Mouse (Mus musculus) thymus, postnatal 0 days (tissue): ENCODE measurements around the gene Pfkfb4. TPM values are rescaled to one million over a fixed set of nuclear protein-coding genes. Genes with fewer than 3 reads are reported as not detected.

Experiments
- DNase-seq: peaks from one replicate; pipeline ENCODE4 v3.0.0-alpha.2; 2015; ENCODE audit warnings: low spot score
- polyA plus RNA-seq: library from polyadenylated mRNA; unstranded; fragments of >200 nt; fragmentation: Nextera tagmentation; extraction: Ambion mirVana; gene quantifications from 2 replicates; pipeline ENCODE4 v1.2.1, GENCODE M21; 2015

Gene Pfkfb4
- polyA plus RNA-seq, 1 experiment from 2014 or later, result 7.7 TPM

GRCm38 (mm10) chr9:108992620-108993361, 1.2 kb downstream of the Pfkfb4 start:
- DNase-seq, result no peak

- DNase-seq, result no peak
These were observed 4.8 kb downstream of the Pfkfb4 start for GRCm38 (mm10) chr9:108996411-108996810.

DNA sequence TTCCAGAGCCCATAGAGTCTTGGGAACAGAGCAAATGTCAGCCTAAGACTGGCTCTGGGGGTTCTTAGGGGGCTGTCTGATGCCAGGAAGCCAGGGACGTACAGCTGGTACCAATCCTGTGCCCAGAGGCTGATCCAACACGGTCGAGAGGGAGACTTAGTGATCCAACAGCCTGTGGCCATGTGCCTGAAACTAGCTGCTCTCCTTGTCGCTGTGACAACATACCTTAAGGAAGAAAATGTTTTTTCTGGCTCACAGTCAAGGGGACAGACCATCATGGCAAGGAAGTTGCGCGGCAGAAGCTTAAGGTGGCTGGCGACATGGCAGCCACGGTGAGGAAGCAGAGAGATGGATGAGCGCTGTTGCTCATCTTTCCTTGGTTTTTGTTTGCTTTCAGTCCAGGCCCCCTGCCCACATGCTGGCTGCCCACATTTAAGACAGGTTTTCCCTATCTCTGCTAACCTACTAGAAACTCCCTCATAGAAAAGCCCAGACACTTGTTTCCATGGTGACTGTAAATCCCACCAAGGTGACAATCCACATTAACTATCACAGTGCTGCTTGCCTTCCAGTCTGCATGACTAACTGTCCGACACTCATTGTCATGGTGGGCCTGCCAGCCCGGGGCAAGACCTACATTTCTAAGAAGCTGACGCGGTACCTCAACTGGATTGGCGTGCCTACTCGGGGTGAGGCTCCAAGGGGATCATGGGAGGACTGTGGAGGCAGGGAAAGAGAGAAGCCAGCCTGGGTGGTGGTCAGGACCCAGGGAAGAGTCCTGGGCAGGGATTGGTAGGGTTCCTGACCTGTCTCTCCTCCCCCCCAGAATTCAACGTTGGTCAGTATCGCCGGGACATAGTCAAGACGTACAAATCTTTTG, 6.9 kb downstream of the Pfkfb4 start:
- no peak for DNase-seq

- no peak for DNase-seq
These were observed 7.6 kb downstream of the Pfkfb4 start for GRCm38 (mm10) chr9:108999167-108999526.

- peak; percentile 79 for DNase-seq
These were observed 9.1 kb downstream of the Pfkfb4 start for GRCm38 (mm10) chr9:109000726-109001125.

GRCm38 (mm10) chr9:109003201-109003600, 11.6 kb downstream of the Pfkfb4 start:
- peak; percentile 62 for DNase-seq

GRCm38 (mm10) chr9:109007025-109007780, 15.6 kb downstream of the Pfkfb4 start:
- DNase-seq, result no peak

- DNase-seq, result no peak
These were observed 16.5 kb downstream of the Pfkfb4 start for GRCm38 (mm10) chr9:109008081-109008480.

- no peak for DNase-seq
These were observed 17.5 kb downstream of the Pfkfb4 start for GRCm38 (mm10) chr9:109008994-109009635.

DNA sequence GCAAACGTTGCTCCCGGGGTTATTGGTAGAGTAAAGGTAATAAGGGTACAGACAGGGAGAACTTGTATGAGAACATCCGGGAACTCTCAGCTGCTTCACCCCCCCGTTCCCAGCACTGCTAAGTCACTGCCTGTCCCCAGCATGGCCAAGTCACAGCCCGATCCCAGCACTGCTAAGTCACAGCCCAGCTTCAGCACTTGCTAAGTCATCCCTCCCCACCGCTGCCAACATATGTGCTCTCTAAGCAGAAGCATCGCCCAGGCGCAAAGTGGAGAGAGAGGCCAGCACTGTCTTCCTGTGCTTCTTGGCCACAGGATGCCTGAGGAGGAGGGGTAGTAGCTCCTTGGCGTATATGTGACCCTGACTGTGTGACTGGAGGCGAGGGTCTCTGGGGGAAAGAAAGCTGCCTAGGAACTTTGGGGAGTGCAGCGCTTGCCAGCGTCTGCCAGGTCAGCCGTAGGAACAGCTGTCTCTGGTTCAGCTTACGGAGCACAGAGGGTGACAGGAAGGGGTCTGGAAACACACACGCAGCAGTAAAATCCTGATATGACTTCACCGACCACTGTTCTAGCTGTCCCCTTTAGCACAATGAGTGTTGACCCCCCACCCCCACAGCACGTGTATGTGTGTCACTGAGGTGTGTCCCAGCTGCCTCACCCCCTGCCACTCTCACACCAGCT, 18.2 kb downstream of the Pfkfb4 start:
- peak; percentile 58 for DNase-seq

DNA sequence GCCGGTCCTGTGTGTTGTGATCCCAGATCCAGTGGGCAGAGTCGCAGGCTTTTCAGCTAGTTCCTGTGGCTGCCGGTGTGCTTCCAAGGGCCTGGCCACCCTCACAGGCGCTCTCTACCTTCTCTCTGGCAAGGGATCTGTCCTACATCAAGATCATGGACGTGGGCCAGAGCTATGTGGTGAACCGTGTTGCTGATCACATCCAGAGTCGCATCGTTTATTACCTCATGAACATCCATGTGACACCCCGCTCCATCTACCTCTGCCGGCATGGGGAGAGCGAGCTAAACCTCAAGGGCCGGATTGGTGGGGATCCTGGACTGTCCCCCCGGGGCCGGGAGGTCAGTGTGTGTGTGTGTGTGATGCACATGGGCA, 18.7 kb downstream of the Pfkfb4 start:
- no peak for DNase-seq

DNA sequence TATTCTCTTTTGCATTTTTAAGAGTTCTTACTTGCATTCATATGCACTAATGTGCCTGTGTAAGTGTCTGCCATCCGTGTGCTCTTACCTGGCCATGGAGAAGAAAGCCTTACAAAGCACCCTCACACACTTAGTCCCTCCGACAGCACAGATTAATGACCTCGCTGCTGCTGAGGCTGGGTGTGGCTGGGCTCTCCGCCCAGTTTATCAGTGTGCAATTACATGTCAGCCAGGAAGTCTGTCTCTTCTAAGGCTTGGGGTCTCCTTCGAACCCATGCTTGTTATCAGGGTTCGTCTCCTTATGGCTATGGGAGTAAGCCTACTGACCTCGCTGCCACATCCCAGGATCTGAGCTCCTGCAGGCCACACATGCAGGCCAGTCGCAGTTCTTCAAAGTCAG, 23.8 kb downstream of the Pfkfb4 start:
- DNase-seq, result no peak

GRCm38 (mm10) chr9:109016973-109017604, 25.5 kb downstream of the Pfkfb4 start:
- no peak for DNase-seq

DNA sequence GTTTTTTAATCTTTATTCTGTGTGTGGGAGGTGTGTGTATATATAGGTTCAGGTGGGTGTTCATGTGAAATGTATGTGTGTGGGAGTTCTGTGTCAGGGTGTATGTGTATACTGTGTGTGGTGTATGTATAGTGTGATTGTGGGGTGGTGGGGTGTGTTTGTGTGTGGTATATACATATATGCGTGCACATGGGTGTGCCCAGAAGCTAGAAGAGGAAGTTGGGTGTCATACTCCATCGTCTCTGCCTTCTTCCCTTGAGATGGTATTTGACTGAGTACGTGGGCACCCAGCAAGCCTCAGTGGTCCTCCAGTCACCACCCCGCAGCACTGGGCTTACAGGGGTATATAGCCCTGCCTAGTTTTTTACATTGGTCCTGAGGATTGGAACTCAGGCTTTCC, 29.9 kb downstream of the Pfkfb4 start:
- DNase-seq, result no peak

DNA sequence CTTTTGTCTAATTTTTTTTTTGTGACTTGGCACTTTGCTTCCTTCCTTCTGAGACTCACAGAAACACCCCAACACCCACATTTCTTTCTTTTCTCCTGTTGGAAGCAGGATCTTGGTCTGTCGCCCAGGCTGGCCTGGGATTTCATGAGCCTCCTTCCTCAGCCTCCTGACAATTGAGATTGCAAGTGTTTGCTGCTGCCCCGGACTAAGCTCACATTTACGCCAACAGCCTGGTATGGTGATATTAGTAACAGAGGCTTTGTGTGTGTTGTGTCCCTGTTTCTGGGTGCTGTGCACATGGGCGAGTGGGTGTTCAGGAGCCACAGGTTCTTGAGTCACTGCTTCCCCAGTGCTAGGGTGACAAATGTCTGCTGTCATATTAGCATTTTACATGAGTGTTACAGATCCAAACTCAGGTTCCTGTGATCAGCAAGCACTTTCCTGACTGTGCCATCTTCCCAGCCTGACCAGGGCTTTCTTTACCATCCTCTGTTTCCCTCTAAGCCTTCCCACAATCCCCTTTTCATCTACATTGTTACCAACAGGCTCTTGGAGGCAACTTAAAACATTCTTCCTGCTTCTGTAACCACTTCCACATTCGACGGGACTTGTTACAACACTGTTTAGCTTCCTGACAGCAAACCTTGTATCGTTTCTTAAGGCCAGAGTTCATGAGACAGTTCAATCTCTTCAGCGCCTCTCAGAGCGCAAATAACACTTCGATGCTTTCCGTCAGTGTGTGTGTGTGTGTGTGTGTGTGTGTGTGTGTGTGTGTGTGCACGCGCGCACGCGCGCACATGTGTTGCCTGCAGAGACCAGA, 31.5 kb downstream of the Pfkfb4 start:
- DNase-seq, result no peak

DNA sequence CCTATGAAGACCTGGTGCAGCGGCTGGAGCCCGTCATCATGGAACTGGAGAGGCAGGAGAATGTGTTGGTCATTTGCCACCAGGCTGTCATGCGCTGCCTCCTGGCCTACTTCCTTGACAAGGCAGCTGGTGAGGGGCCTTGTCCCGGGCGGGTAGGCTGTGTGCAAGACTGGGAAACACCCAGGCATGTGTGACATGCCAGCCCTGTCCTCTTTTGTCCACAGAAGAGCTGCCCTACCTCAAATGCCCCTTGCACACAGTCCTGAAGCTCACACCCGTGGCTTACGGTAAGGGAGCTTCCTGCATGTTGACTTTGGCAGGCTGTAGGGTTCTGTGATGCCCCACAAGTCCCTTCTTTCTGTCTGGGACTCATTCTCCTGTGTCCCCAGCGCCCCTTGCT, 35.9 kb downstream of the Pfkfb4 start:
- no peak for DNase-seq

DNA sequence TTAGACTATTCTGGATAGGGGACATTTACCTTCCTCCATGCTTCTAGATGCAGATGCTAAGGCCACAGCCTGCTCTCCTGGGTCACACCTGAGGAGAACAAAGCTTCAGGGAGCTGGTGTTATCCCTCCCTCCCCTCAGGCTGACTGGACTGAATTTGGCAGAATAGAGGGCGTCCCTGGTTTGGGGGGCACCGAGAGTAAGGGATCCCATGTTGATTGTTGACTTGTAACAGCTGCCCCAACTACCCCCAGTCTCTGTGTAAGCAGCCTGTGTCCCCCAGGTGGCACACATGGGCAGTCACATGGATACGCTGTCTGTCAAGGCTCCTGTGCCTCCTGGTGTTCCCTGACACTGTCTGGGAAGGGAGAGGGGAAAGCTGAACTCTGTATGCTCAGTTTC, 36.8 kb downstream of the Pfkfb4 start:
- DNase-seq, result no peak

DNA sequence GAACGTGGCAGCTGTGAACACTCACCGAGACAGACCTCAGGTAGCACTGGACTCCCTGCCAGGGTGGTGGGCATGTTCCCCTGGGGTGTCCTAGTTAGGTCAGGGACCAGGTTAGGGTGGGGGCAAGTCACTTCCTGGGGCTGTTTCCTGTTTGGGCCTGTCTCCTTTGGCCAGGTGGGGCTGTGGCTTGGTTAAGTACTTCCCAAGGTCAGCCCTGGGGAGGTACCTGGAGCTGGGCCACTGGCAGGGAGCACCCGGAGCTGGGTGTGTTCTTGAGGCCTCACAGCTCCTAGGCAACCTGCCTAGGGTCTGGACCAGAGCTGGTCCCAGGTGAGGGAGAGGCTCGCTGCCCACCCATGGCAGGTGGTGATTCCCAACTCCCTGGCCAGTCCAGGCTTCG, 37.3 kb downstream of the Pfkfb4 start:
- no peak for DNase-seq

GRCm38 (mm10) chr9:109030312-109030711, 38.7 kb downstream of the Pfkfb4 start:
- no peak for DNase-seq

DNA sequence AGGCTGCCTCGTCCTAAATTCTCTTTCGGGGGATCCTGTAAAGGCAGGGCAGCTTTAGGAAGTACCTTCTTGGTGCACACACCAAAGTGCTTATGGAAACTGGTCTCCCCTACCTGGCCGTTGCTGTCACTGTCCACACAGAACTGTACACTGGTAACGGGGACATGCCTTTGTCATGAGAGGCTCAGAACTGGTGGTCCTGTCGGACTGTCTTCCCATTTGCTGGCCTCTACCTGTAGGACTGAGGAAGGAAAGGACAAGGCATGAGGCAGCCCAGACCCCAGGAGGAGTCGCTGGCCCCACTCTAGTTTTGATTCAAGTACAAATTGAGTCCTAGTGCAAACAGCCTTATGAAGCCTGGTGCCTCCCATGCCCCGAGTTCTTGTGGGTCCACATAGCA, 39.4 kb downstream of the Pfkfb4 start:
- no peak for DNase-seq
